Mouse (Mus musculus) heart, embryonic 11.5 days (tissue): ENCODE data around the gene Prpf6. TPM values are rescaled to one million over a fixed set of nuclear protein-coding genes. Genes with fewer than 3 reads are reported as not detected.
A peak's percentile ranks its signal among the peaks of the same experiment; 100 is the strongest.

Experiments used
- ATAC-seq: fragments of 200-750 bp; cut with Nextera tagmentation; replicated peaks from 2 replicates; pipeline ENCODE4 v1.8.0; 2017; ENCODE audit warnings: moderate library complexity; ENCODE audit not compliant: insufficient number of reproducible peaks, low FRiP score, low TSS enrichment
- H3K27ac ChIP-seq: fragments of 300-500 bp; sonication (generic); 2 replicates; pipeline ENCODE4 v1.5.1; 2014; ENCODE audit warnings: mild to moderate bottlenecking, low read depth, low read length
- H3K27me3 ChIP-seq: fragments of 300-500 bp; sonication (generic); 2 replicates; pipeline ENCODE4 v1.6.1; 2014; ENCODE audit warnings: mild to moderate bottlenecking, low read length, mixed read lengths; ENCODE audit not compliant: control insufficient read depth, insufficient read depth
- H3K36me3 ChIP-seq: fragments of 300-500 bp; sonication (generic); 2 replicates; pipeline ENCODE4 v1.6.1; 2014; ENCODE audit warnings: mild to moderate bottlenecking, low read length, moderate library complexity, mixed read lengths; ENCODE audit not compliant: control insufficient read depth, insufficient read depth
- H3K4me1 ChIP-seq: fragments of 300-500 bp; sonication (generic); 2 replicates; pipeline ENCODE4 v1.6.1; 2014; ENCODE audit warnings: low read length; ENCODE audit not compliant: control insufficient read depth, insufficient read depth
- H3K4me2 ChIP-seq: fragments of 300-500 bp; sonication (generic); 2 replicates; pipeline ENCODE4 v1.6.1; 2014; ENCODE audit warnings: mild to moderate bottlenecking, moderate library complexity
- H3K4me3 ChIP-seq: fragments of 300-500 bp; sonication (generic); 2 replicates; pipeline ENCODE4 v1.5.1; 2014; ENCODE audit warnings: low read depth, low read length
- H3K9ac ChIP-seq: fragments of 300-500 bp; sonication (generic); 2 replicates; pipeline ENCODE4 v1.6.1; 2014; ENCODE audit warnings: mild to moderate bottlenecking, low read depth, low read length, moderate library complexity
- H3K9me3 ChIP-seq: fragments of 300-500 bp; sonication (generic); replicated peaks from 2 replicates; pipeline ENCODE4 v1.6.1; 2016; ENCODE audit warnings: low read length; ENCODE audit not compliant: control insufficient read depth
- WGBS: fragments of 180-500 bp; shearing (Covaris S2); extraction: QIAGEN DNeasy Blood & Tissue Kit; methylation state at CpG from one replicate; pipeline ENCODE4 v1.1.7; 2014; ENCODE audit not compliant: insufficient replicate concordance; 5-methylcytosine and 5-hydroxymethylcytosine counted together
- polyA plus RNA-seq: library from polyadenylated mRNA; unstranded; fragments of >200 nt; fragmentation: Nextera tagmentation; extraction: Ambion mirVana; gene quantifications from 2 replicates; pipeline ENCODE4 v1.2.1, GENCODE M21; 2014

Gene Prpf6
- polyA plus RNA-seq, 1 experiment from 2014 or later: 45.5 TPM

- H3K36me3 ChIP-seq: peaks cover 5% of the 10 kb centered on the region; the same call in 1 of the 2 replicates
- ATAC-seq: no peak
- 82% methylated on average over 10 of the region's 10 CpGs for WGBS
Measured at GRCm38 (mm10) chr2:181689466-181690160, 97.9 kb downstream of the Prpf6 start.

GRCm38 (mm10) chr2:181691083-181691482, 99.4 kb downstream of the Prpf6 start:
- H3K4me2 ChIP-seq: no peak overlapping the region
- H3K4me3 ChIP-seq: no peak overlapping the region
- no peak overlapping the region for H3K9ac ChIP-seq
- 78% methylated on average over 6 of the region's 6 CpGs for WGBS
- ATAC-seq: no peak
- no peaks in the 10 kb centered on the region for H3K9me3 ChIP-seq
- peaks cover 3% of the 10 kb centered on the region; the same call in 1 of the 2 replicates for H3K27me3 ChIP-seq
- H3K27ac ChIP-seq: no peak overlapping the region
- peaks cover 5% of the 10 kb centered on the region; the same call in 1 of the 2 replicates for H3K36me3 ChIP-seq
- peaks cover 10% of the 10 kb centered on the region for H3K4me1 ChIP-seq

More at GRCm38 (mm10) chr2:181689466-181690160, 97.9 kb downstream of the Prpf6 start:
- no peaks in the 10 kb centered on the region for H3K27me3 ChIP-seq
- no peak overlapping the region for H3K4me2 ChIP-seq
- no peak overlapping the region for H3K27ac ChIP-seq
- H3K4me1 ChIP-seq: peaks cover 10% of the 10 kb centered on the region
- H3K9me3 ChIP-seq: no peaks in the 10 kb centered on the region
- H3K9ac ChIP-seq: no peak overlapping the region
- no peak overlapping the region for H3K4me3 ChIP-seq

GRCm38 (mm10) chr2:181691571-181691970, 99.9 kb downstream of the Prpf6 start:
- no peak for ATAC-seq
- no peaks in the 10 kb centered on the region for H3K9me3 ChIP-seq
- H3K27me3 ChIP-seq: peaks cover 3% of the 10 kb centered on the region; the same call in 1 of the 2 replicates
- H3K27ac ChIP-seq: no peak overlapping the region
- 0 out of 2 replicates have a peak overlapping the region, but pooled peaks have one; percentile 1 for H3K4me3 ChIP-seq
- H3K9ac ChIP-seq: no peak overlapping the region
- 83% methylated on average over 4 of the region's 4 CpGs for whole genome bisulfite sequencing
- H3K36me3 ChIP-seq: peaks cover 2% of the 10 kb centered on the region; the same call in 1 of the 2 replicates
- peaks cover 10% of the 10 kb centered on the region for H3K4me1 ChIP-seq
- H3K4me2 ChIP-seq: no peak overlapping the region

- WGBS: 83% methylated on average over 3 of the region's 3 CpGs
- H3K9ac ChIP-seq: no peak overlapping the region
- H3K4me3 ChIP-seq: no peak overlapping the region
- H3K27me3 ChIP-seq: peaks cover 7% of the 10 kb centered on the region; the same call in 1 of the 2 replicates
- no peaks in the 10 kb centered on the region for H3K9me3 ChIP-seq
- H3K4me2 ChIP-seq: peak overlapping the region; percentile 95
- no peak for ATAC-seq
- H3K27ac ChIP-seq: no peak overlapping the region
- H3K4me1 ChIP-seq: peaks cover 10% of the 10 kb centered on the region
- H3K36me3 ChIP-seq: peaks cover under 1% of the 10 kb centered on the region; the same call in 1 of the 2 replicates
Measured at GRCm38 (mm10) chr2:181692304-181692703, 100.6 kb downstream of the Prpf6 start.

- no peaks in the 10 kb centered on the region for H3K9me3 ChIP-seq
- peak within 1 kb of the TSS; percentile 85 for H3K9ac ChIP-seq
- peak within 1 kb of the TSS; percentile 59 for H3K27ac ChIP-seq
- H3K36me3 ChIP-seq: no peaks in the 10 kb centered on the region; the same call in 1 of the 2 replicates
- H3K4me1 ChIP-seq: peaks cover 10% of the 10 kb centered on the region
- peak; percentile 71 for ATAC-seq
- under 1% methylated on average over 75 of the region's 75 CpGs for WGBS
- H3K4me3 ChIP-seq: peak within 1 kb of the TSS; percentile 69
- H3K4me2 ChIP-seq: peak within 1 kb of the TSS; percentile 95
- H3K27me3 ChIP-seq: peaks cover 7% of the 10 kb centered on the region; the same call in 1 of the 2 replicates
Measured at GRCm38 (mm10) chr2:181693339-181694280, 101.9 kb downstream of the Prpf6 start, which contains the start of gene Rgs19. TSS of gene Rgs19 (minus strand) at chr2:181693977.

- 88% methylated on average over 3 of the region's 3 CpGs for WGBS
- Histone ChIP-seq H3K9ac (peak overlapping the region; percentile 85; the same call in 1 of the 2 replicates), H3K27me3 (peaks cover 7% of the 10 kb centered on the region; the same call in 1 of the 2 replicates), H3K4me3 (no peak overlapping the region), H3K36me3 (no peaks in the 10 kb centered on the region), H3K9me3 (no peaks in the 10 kb centered on the region), H3K27ac (no peak overlapping the region), H3K4me2 (peak overlapping the region; percentile 95), H3K4me1 (peaks cover 10% of the 10 kb centered on the region)
- no peak for ATAC-seq
Measured at GRCm38 (mm10) chr2:181694581-181694980, 102.9 kb downstream of the Prpf6 start.

- H3K27me3 ChIP-seq: peaks cover 7% of the 10 kb centered on the region; the same call in 1 of the 2 replicates
- no peak overlapping the region for H3K4me3 ChIP-seq
- no peak overlapping the region for H3K9ac ChIP-seq
- no peaks in the 10 kb centered on the region for H3K9me3 ChIP-seq
- no peak for ATAC-seq
- H3K27ac ChIP-seq: no peak overlapping the region
- WGBS: 78% methylated on average over 1 of the region's 1 CpGs
- no peaks in the 10 kb centered on the region for H3K36me3 ChIP-seq
- no peak overlapping the region for H3K4me2 ChIP-seq
- H3K4me1 ChIP-seq: peaks cover 10% of the 10 kb centered on the region
Measured at GRCm38 (mm10) chr2:181695776-181696175, 104.1 kb downstream of the Prpf6 start.

GRCm38 (mm10) chr2:181696801-181697420, 105.2 kb downstream of the Prpf6 start:
- Histone ChIP-seq H3K27me3 (peaks cover 7% of the 10 kb centered on the region; the same call in 1 of the 2 replicates), H3K9ac (no peak overlapping the region), H3K4me2 (no peak overlapping the region), H3K9me3 (no peaks in the 10 kb centered on the region), H3K36me3 (no peaks in the 10 kb centered on the region), H3K4me1 (peaks cover 7% of the 10 kb centered on the region), H3K27ac (no peak overlapping the region), H3K4me3 (no peak overlapping the region)
- 52% methylated on average over 33 of the region's 33 CpGs for WGBS
- ATAC-seq: no peak
